Mouse (Mus musculus): ENCODE data around the gene Tns1. TPM values are rescaled to one million over a fixed set of nuclear protein-coding genes. Genes with fewer than 3 reads are reported as not detected.

Gene Tns1
- total and polyA plus RNA-seq, 2 experiments: 17.9 to 47.9 TPM

- 7% methylated on average over 40 of the region's 41 CpGs for WGBS
- Histone ChIP-seq H3K4me3 (ENCODE audit: insufficient read depth, low read depth, low read length) (peak overlapping the region; percentile 85), H3K4me1 (ENCODE audit: control insufficient read depth, insufficient read depth, low read length) (peaks cover 23% of the 10 kb centered on the region), H3K27me3 (ENCODE audit: control insufficient read depth, insufficient read depth, low read length) (no peaks in the 10 kb centered on the region), H3K9ac (ENCODE audit: low read depth, low read length) (peak overlapping the region; percentile 95), H3K79me2 (ENCODE audit: control insufficient read depth, insufficient read depth, low read length) (peaks cover 22% of the 10 kb centered on the region), H3K27ac (replicated peaks; ENCODE audit: insufficient read depth, low read depth, low read length) (peak overlapping the region; percentile 87), H3K36me3 (ENCODE audit: control insufficient read depth, insufficient read depth, low read length) (no peaks in the 10 kb centered on the region)
- TF ChIP-seq CTCF (IDR thresholded peaks at IDR 0.05; ENCODE audit: low read depth, low read length) (no peak), POLR2A (IDR thresholded peaks at IDR 0.05; ENCODE audit: extremely low read depth, insufficient read depth, low read length) (0 out of 2 replicates have a peak, but pooled peaks have one; percentile 22)
- DNase-seq (ENCODE audit: extremely low read depth, low read depth, low spot score): peak; percentile 52
Observed at GRCm38 (mm10) chr1:74068366-74069084, 55.7 kb downstream of the Tns1 start.

- Histone ChIP-seq H3K4me1 (ENCODE audit: control insufficient read depth, insufficient read depth, low read length) (peaks cover 25% of the 10 kb centered on the region), H3K27me3 (ENCODE audit: control insufficient read depth, insufficient read depth, low read length) (no peaks in the 10 kb centered on the region), H3K27ac (replicated peaks; ENCODE audit: insufficient read depth, low read depth, low read length) (peak overlapping the region; percentile 87), H3K4me3 (ENCODE audit: insufficient read depth, low read depth, low read length) (peak overlapping the region; percentile 85), H3K79me2 (ENCODE audit: control insufficient read depth, insufficient read depth, low read length) (peaks cover 22% of the 10 kb centered on the region), H3K36me3 (ENCODE audit: control insufficient read depth, insufficient read depth, low read length) (no peaks in the 10 kb centered on the region), H3K9ac (ENCODE audit: low read depth, low read length) (peak overlapping the region; percentile 95)
- 21% methylated on average over 14 of the region's 14 CpGs for WGBS
- no peak for DNase-seq (ENCODE audit: extremely low read depth, low read depth, low spot score)
- TF ChIP-seq POLR2A (IDR thresholded peaks at IDR 0.05; ENCODE audit: extremely low read depth, insufficient read depth, low read length): no peak
- TF ChIP-seq CTCF (IDR thresholded peaks at IDR 0.05; ENCODE audit: low read depth, low read length): no peak
Observed at GRCm38 (mm10) chr1:74067866-74068265, 56.4 kb downstream of the Tns1 start.

- Histone ChIP-seq H3K79me2 (ENCODE audit: control insufficient read depth, insufficient read depth, low read length) (peaks cover 22% of the 10 kb centered on the region), H3K9ac (ENCODE audit: low read depth, low read length) (no peak overlapping the region), H3K27ac (replicated peaks; ENCODE audit: insufficient read depth, low read depth, low read length) (peak overlapping the region; percentile 9; the same call in 1 of the 2 replicates), H3K4me3 (ENCODE audit: insufficient read depth, low read depth, low read length) (no peak overlapping the region), H3K27me3 (ENCODE audit: control insufficient read depth, insufficient read depth, low read length) (no peaks in the 10 kb centered on the region), H3K36me3 (ENCODE audit: control insufficient read depth, insufficient read depth, low read length) (no peaks in the 10 kb centered on the region), H3K4me1 (ENCODE audit: control insufficient read depth, insufficient read depth, low read length) (peaks cover 31% of the 10 kb centered on the region)
- 77% methylated on average over 3 of the region's 3 CpGs for WGBS
- TF ChIP-seq CTCF (IDR thresholded peaks at IDR 0.05; ENCODE audit: low read depth, low read length) (no peak), POLR2A (IDR thresholded peaks at IDR 0.05; ENCODE audit: extremely low read depth, insufficient read depth, low read length) (no peak)
- no peak for DNase-seq (ENCODE audit: extremely low read depth, low read depth, low spot score)
Observed at GRCm38 (mm10) chr1:74066576-74066975, 57.7 kb downstream of the Tns1 start.

- Histone ChIP-seq H3K27ac (replicated peaks; ENCODE audit: insufficient read depth, low read depth, low read length) (peak overlapping the region; percentile 9), H3K4me3 (ENCODE audit: insufficient read depth, low read depth, low read length) (no peak overlapping the region), H3K36me3 (ENCODE audit: control insufficient read depth, insufficient read depth, low read length) (no peaks in the 10 kb centered on the region), H3K4me1 (ENCODE audit: control insufficient read depth, insufficient read depth, low read length) (peaks cover 34% of the 10 kb centered on the region), H3K9ac (ENCODE audit: low read depth, low read length) (no peak overlapping the region), H3K27me3 (ENCODE audit: control insufficient read depth, insufficient read depth, low read length) (no peaks in the 10 kb centered on the region), H3K79me2 (ENCODE audit: control insufficient read depth, insufficient read depth, low read length) (peaks cover 22% of the 10 kb centered on the region)
- peak; percentile 78 for DNase-seq (ENCODE audit: extremely low read depth, low read depth, low spot score)
- 29% methylated on average over 5 of the region's 5 CpGs for WGBS
- TF ChIP-seq CTCF (IDR thresholded peaks at IDR 0.05; ENCODE audit: low read depth, low read length): no peak
- no peak for TF ChIP-seq POLR2A (IDR thresholded peaks at IDR 0.05; ENCODE audit: extremely low read depth, insufficient read depth, low read length)
Observed at GRCm38 (mm10) chr1:74066061-74066460, 58.2 kb downstream of the Tns1 start.

GRCm38 (mm10) chr1:74060046-74060445 lies 64.2 kb downstream of the Tns1 start:
- WGBS: 59% methylated on average over 6 of the region's 6 CpGs
- DNase-seq (ENCODE audit: extremely low read depth, low read depth, low spot score): no peak
- TF ChIP-seq CTCF (IDR thresholded peaks at IDR 0.05; ENCODE audit: low read depth, low read length) (no peak), POLR2A (IDR thresholded peaks at IDR 0.05; ENCODE audit: extremely low read depth, insufficient read depth, low read length) (no peak)
- Histone ChIP-seq H3K27ac (replicated peaks; ENCODE audit: insufficient read depth, low read depth, low read length) (peak overlapping the region; percentile 98), H3K36me3 (ENCODE audit: control insufficient read depth, insufficient read depth, low read length) (peaks cover 3% of the 10 kb centered on the region; the same call in 1 of the 2 replicates), H3K4me1 (ENCODE audit: control insufficient read depth, insufficient read depth, low read length) (peaks cover 41% of the 10 kb centered on the region), H3K9ac (ENCODE audit: low read depth, low read length) (peak overlapping the region; percentile 56), H3K79me2 (ENCODE audit: control insufficient read depth, insufficient read depth, low read length) (peaks cover 40% of the 10 kb centered on the region), H3K4me3 (ENCODE audit: insufficient read depth, low read depth, low read length) (no peak overlapping the region), H3K27me3 (ENCODE audit: control insufficient read depth, insufficient read depth, low read length) (no peaks in the 10 kb centered on the region)

GRCm38 (mm10) chr1:74059552-74059951 lies 64.7 kb downstream of the Tns1 start:
- 64% methylated on average over 5 of the region's 5 CpGs for WGBS
- Histone ChIP-seq H3K36me3 (ENCODE audit: control insufficient read depth, insufficient read depth, low read length) (peaks cover 3% of the 10 kb centered on the region; the same call in 1 of the 2 replicates), H3K9ac (ENCODE audit: low read depth, low read length) (peak overlapping the region; percentile 56), H3K4me3 (ENCODE audit: insufficient read depth, low read depth, low read length) (no peak overlapping the region), H3K4me1 (ENCODE audit: control insufficient read depth, insufficient read depth, low read length) (peaks cover 41% of the 10 kb centered on the region), H3K27ac (replicated peaks; ENCODE audit: insufficient read depth, low read depth, low read length) (peak overlapping the region; percentile 98), H3K79me2 (ENCODE audit: control insufficient read depth, insufficient read depth, low read length) (peaks cover 42% of the 10 kb centered on the region), H3K27me3 (ENCODE audit: control insufficient read depth, insufficient read depth, low read length) (no peaks in the 10 kb centered on the region)
- TF ChIP-seq POLR2A (IDR thresholded peaks at IDR 0.05; ENCODE audit: extremely low read depth, insufficient read depth, low read length) (0 out of 2 replicates have a peak, but pooled peaks have one; percentile 15), CTCF (IDR thresholded peaks at IDR 0.05; ENCODE audit: low read depth, low read length) (no peak)
- DNase-seq (ENCODE audit: extremely low read depth, low read depth, low spot score): peak; percentile 89

Measured in liver, adult 2 months (tissue).